Mouse (Mus musculus): ENCODE measurements at regions not wholly inside any gene's neighbourhood (a gene's known extent, or its start where the extent isn't known, plus 50 kb on each side); places are given as distances from the start of the nearest gene placed in this dataset.

GRCm38 (mm10) chr13:35214219-35214618 is 187.3 kb upstream of the Eci2 start:
- H3K79me2 ChIP-seq (ENCODE audit: control insufficient read depth, insufficient read depth, low read length), result no peaks in the 10 kb centered on the region
- H3K4me1 ChIP-seq (ENCODE audit: control insufficient read depth, insufficient read depth, low read length), result no peaks in the 10 kb centered on the region
- no peaks in the 10 kb centered on the region for H3K27me3 ChIP-seq (ENCODE audit: control insufficient read depth, insufficient read depth, low read length)
- no peak for TF ChIP-seq CTCF (IDR thresholded peaks at IDR 0.05; ENCODE audit: low read depth, low read length)
- no peak overlapping the region for H3K9ac ChIP-seq (ENCODE audit: low read depth, low read length)
- 89% methylated on average over 4 of the region's 4 CpGs for WGBS
- H3K27ac ChIP-seq (replicated peaks; ENCODE audit: insufficient read depth, low read depth, low read length), result no peak overlapping the region
- no peak overlapping the region for H3K4me3 ChIP-seq (ENCODE audit: insufficient read depth, low read depth, low read length)
- DNase-seq (ENCODE audit: extremely low read depth, low read depth, low spot score), result no peak
- no peaks in the 10 kb centered on the region for H3K36me3 ChIP-seq (ENCODE audit: control insufficient read depth, insufficient read depth, low read length)

- Histone ChIP-seq H3K79me2 (ENCODE audit: control insufficient read depth, insufficient read depth, low read length) (no peaks in the 10 kb centered on the region), H3K27me3 (ENCODE audit: control insufficient read depth, insufficient read depth, low read length) (no peaks in the 10 kb centered on the region), H3K4me3 (ENCODE audit: insufficient read depth, low read depth, low read length) (no peak overlapping the region), H3K9ac (ENCODE audit: low read depth, low read length) (no peak overlapping the region), H3K36me3 (ENCODE audit: control insufficient read depth, insufficient read depth, low read length) (no peaks in the 10 kb centered on the region), H3K27ac (replicated peaks; ENCODE audit: insufficient read depth, low read depth, low read length) (no peak overlapping the region), H3K4me1 (ENCODE audit: control insufficient read depth, insufficient read depth, low read length) (no peaks in the 10 kb centered on the region)
- TF ChIP-seq POLR2A (IDR thresholded peaks at IDR 0.05; ENCODE audit: extremely low read depth, insufficient read depth, low read length) (no peak), CTCF (IDR thresholded peaks at IDR 0.05; ENCODE audit: low read depth, low read length) (no peak)
- DNase-seq (ENCODE audit: extremely low read depth, low read depth, low spot score), result no peak
- WGBS, result 86% methylated on average over 7 of the region's 7 CpGs
These were observed 199.4 kb upstream of the Eci2 start for GRCm38 (mm10) chr13:35226142-35226829.

DNA sequence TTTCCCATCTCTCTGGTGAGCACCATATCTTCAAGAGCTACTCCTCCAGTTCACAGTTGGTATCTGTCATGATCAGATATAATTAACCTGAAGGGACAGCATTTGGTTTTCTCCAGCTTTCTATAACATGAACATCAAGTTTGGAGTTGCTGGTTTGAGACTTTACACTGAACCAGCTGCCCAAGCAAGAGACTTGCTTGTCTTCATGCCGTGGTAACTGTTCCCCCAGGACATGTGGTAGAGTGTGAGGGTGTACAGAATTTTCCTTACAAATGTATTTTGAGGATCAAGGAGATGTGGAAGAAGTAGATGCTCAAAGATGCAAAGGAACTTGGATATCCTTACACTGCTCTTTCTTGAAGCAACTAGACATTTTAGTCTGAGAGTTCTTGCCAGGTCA is 200.0 kb upstream of the Eci2 start:
- no peak overlapping the region for H3K4me3 ChIP-seq (ENCODE audit: insufficient read depth, low read depth, low read length)
- no peaks in the 10 kb centered on the region for H3K36me3 ChIP-seq (ENCODE audit: control insufficient read depth, insufficient read depth, low read length)
- no peak for DNase-seq (ENCODE audit: extremely low read depth, low read depth, low spot score)
- H3K27me3 ChIP-seq (ENCODE audit: control insufficient read depth, insufficient read depth, low read length), result no peaks in the 10 kb centered on the region
- WGBS, result 89% methylated on average over 1 of the region's 1 CpGs
- H3K79me2 ChIP-seq (ENCODE audit: control insufficient read depth, insufficient read depth, low read length), result no peaks in the 10 kb centered on the region
- no peak overlapping the region for H3K27ac ChIP-seq (replicated peaks; ENCODE audit: insufficient read depth, low read depth, low read length)
- no peak overlapping the region for H3K9ac ChIP-seq (ENCODE audit: low read depth, low read length)
- TF ChIP-seq POLR2A (IDR thresholded peaks at IDR 0.05; ENCODE audit: extremely low read depth, insufficient read depth, low read length) (no peak), CTCF (IDR thresholded peaks at IDR 0.05; ENCODE audit: low read depth, low read length) (no peak)
- no peaks in the 10 kb centered on the region for H3K4me1 ChIP-seq (ENCODE audit: control insufficient read depth, insufficient read depth, low read length)

GRCm38 (mm10) chr13:35229601-35230000 is 202.7 kb upstream of the Eci2 start:
- TF ChIP-seq POLR2A (IDR thresholded peaks at IDR 0.05; ENCODE audit: extremely low read depth, insufficient read depth, low read length) (no peak), CTCF (IDR thresholded peaks at IDR 0.05; ENCODE audit: low read depth, low read length) (no peak)
- no peak overlapping the region for H3K4me3 ChIP-seq (ENCODE audit: insufficient read depth, low read depth, low read length)
- no peaks in the 10 kb centered on the region for H3K79me2 ChIP-seq (ENCODE audit: control insufficient read depth, insufficient read depth, low read length)
- no peaks in the 10 kb centered on the region for H3K36me3 ChIP-seq (ENCODE audit: control insufficient read depth, insufficient read depth, low read length)
- WGBS, result 76% methylated on average over 2 of the region's 2 CpGs
- H3K27me3 ChIP-seq (ENCODE audit: control insufficient read depth, insufficient read depth, low read length), result no peaks in the 10 kb centered on the region
- no peaks in the 10 kb centered on the region for H3K4me1 ChIP-seq (ENCODE audit: control insufficient read depth, insufficient read depth, low read length)
- DNase-seq (ENCODE audit: extremely low read depth, low read depth, low spot score), result no peak
- no peak overlapping the region for H3K9ac ChIP-seq (ENCODE audit: low read depth, low read length)
- H3K27ac ChIP-seq (replicated peaks; ENCODE audit: insufficient read depth, low read depth, low read length), result no peak overlapping the region

DNA sequence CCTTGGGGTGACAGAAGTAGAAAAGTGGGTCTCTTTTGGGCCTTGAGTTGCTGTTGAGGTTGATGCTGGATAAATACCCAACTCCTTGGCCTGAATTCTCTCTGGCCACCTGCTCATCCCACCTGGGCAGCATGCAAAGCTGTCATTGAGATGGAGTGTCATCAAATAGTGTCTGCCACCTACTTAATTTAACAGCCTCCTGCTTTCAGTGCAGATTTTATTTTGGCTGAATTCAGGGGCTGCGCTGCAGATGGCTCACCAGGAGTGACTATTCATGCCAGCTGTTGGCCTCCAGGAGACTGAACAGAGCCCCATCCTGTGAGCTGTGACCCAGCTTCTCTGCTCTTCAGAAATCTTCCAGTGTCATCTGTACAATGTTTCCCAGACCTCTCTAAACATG is 206.7 kb upstream of the Eci2 start:
- TF ChIP-seq CTCF (IDR thresholded peaks at IDR 0.05; ENCODE audit: low read depth, low read length) (no peak), POLR2A (IDR thresholded peaks at IDR 0.05; ENCODE audit: extremely low read depth, insufficient read depth, low read length) (no peak)
- Histone ChIP-seq H3K79me2 (ENCODE audit: control insufficient read depth, insufficient read depth, low read length) (no peaks in the 10 kb centered on the region), H3K27me3 (ENCODE audit: control insufficient read depth, insufficient read depth, low read length) (no peaks in the 10 kb centered on the region), H3K4me3 (ENCODE audit: insufficient read depth, low read depth, low read length) (no peak overlapping the region), H3K9ac (ENCODE audit: low read depth, low read length) (no peak overlapping the region), H3K4me1 (ENCODE audit: control insufficient read depth, insufficient read depth, low read length) (no peaks in the 10 kb centered on the region), H3K27ac (replicated peaks; ENCODE audit: insufficient read depth, low read depth, low read length) (no peak overlapping the region), H3K36me3 (ENCODE audit: control insufficient read depth, insufficient read depth, low read length) (no peaks in the 10 kb centered on the region)
- DNase-seq (ENCODE audit: extremely low read depth, low read depth, low spot score), result no peak
- 94% methylated on average over 1 of the region's 1 CpGs for whole genome bisulfite sequencing

DNA sequence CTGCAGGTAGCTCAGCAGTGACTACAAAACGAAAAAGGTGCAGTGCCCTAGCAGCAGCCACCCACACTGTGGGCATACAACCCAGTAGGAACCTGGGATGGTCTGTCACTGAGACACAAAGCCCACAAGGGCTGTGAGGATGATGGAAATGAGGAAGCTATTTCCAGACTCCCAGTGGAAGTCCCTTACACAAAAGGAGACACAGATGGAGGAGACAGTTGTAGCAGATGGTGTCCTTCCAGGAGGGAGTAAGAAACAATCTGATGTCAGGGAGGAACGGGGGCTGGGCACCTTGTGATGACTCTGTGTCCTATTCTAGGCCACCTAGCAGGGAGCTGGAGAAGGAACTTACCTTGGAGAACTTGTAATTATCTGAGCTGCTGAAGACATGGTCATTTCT is 214.5 kb upstream of the Eci2 start:
- TF ChIP-seq POLR2A (IDR thresholded peaks at IDR 0.05; ENCODE audit: extremely low read depth, insufficient read depth, low read length), result no peak
- TF ChIP-seq CTCF (IDR thresholded peaks at IDR 0.05; ENCODE audit: low read depth, low read length), result no peak
- H3K27me3 ChIP-seq (ENCODE audit: control insufficient read depth, insufficient read depth, low read length), result no peaks in the 10 kb centered on the region; the same call in 1 of the 2 replicates
- H3K4me1 ChIP-seq (ENCODE audit: control insufficient read depth, insufficient read depth, low read length), result no peaks in the 10 kb centered on the region
- no peak overlapping the region for H3K4me3 ChIP-seq (ENCODE audit: insufficient read depth, low read depth, low read length)
- H3K27ac ChIP-seq (replicated peaks; ENCODE audit: insufficient read depth, low read depth, low read length), result no peak overlapping the region
- 58% methylated on average over 2 of the region's 2 CpGs for WGBS
- no peaks in the 10 kb centered on the region for H3K36me3 ChIP-seq (ENCODE audit: control insufficient read depth, insufficient read depth, low read length)
- no peak for DNase-seq (ENCODE audit: extremely low read depth, low read depth, low spot score)
- no peak overlapping the region for H3K9ac ChIP-seq (ENCODE audit: low read depth, low read length)
- H3K79me2 ChIP-seq (ENCODE audit: control insufficient read depth, insufficient read depth, low read length), result no peaks in the 10 kb centered on the region
